Mouse (Mus musculus): Measurements from ENCODE around the gene Dad1.

- TF ChIP-seq CTCF (IDR thresholded peaks at IDR 0.05; ENCODE audit: control insufficient read depth, insufficient read depth, insufficient replicate concordance, low read depth, low read length) = no peak
- no peak for TF ChIP-seq POLR2A (IDR thresholded peaks at IDR 0.05; ENCODE audit: control insufficient read depth, low read depth, low read length)
Observed at GRCm38 (mm10) chr14:54195838-54196423, 58.0 kb downstream of the Dad1 start.
